In genomic region chr14:111672942-111673341, GRCm38 (mm10) we compare ENCODE assay signal across 19 mouse cellular contexts. TPM values are rescaled to one million over a fixed set of nuclear protein-coding genes. Genes with fewer than 3 reads are reported as not detected.
DNase-seq lines count a peak whose midpoint lies in the region; ATAC-seq and TF ChIP-seq lines count a peak whose summit lies in the region.
"Had no signal": no experiment of that assay in that cellular context is flagged by ENCODE, and none has a peak within 500 bp of the region (broad histone marks: within the 10 kb centered on the region; RNA-seq: fewer than 3 reads in every experiment).

No protein-coding gene starts in this region.

- no peak for DNase-seq in frontal cortex, postnatal 14 days (ENCODE audit: low spot score in 2 of 2)
- DNase-seq in left cerebral cortex, adult 2 months (ENCODE audit: extremely low spot score in 1 of 2, low spot score in 2 of 2), result no peak
- no peak for DNase-seq in left cerebral cortex, postnatal 4 days
- DNase-seq in MEL (ENCODE audit: low read depth, low spot score), result peak; percentile 18
- DNase-seq in embryo, embryonic 9.5 days (ENCODE audit: extremely low spot score), result peak; percentile 2
- no peak for DNase-seq in right cerebral cortex, postnatal 25 days
- DNase-seq: gastrocnemius, postnatal 36 days; kidney, postnatal 25 days; layer of hippocampus, postnatal 36 days; lung, postnatal 4 days; right cerebral cortex, postnatal 14 days; thymus, adult 2 months had no signal

- ATAC-seq in frontal cortex, adult (ENCODE audit: low TSS enrichment), result peak; percentile 26; the same call in 1 of the 2 replicates
- ATAC-seq: CD4-positive, CD25-positive, alpha-beta regulatory T cell, adult 4 months; Patski had no signal

- H3K4me1 ChIP-seq in MEL (ENCODE audit: control insufficient read depth in 1 of 2, insufficient read depth in 2 of 2, low read length in 2 of 2), result no peaks in the 10 kb centered on the region

- TF ChIP-seq POLR2A in MEL (IDR thresholded peaks at IDR 0.05; ENCODE audit: control insufficient read depth in 1 of 2, insufficient read depth in 1 of 2, low read depth in 1 of 2, low read length in 2 of 2, poor library complexity in 1 of 2), result no peak

- peak overlapping the region; percentile 50; the same call in 1 of the 2 replicates for H3K27ac ChIP-seq in left cerebral cortex, adult 2 months
- H3K27ac ChIP-seq in MEL (ENCODE audit: control insufficient read depth, low read depth, low read length), result no peak overlapping the region
- H3K27ac ChIP-seq: heart, embryonic 13.5 days; limb, embryonic 12.5 days; liver, embryonic 15.5 days; neural tube, embryonic 13.5 days had no signal

- no peak for TF ChIP-seq EP300 in MEL (IDR thresholded peaks at IDR 0.05; ENCODE audit: low read depth in 1 of 2, low read length in 2 of 2)

- TF ChIP-seq CTCF in left cerebral cortex, adult 2 months (IDR thresholded peaks at IDR 0.05), result peak; percentile 72
- peak in 2 of 3 experiments; percentile 2 to 52; a peak in 2 of 6 replicates for TF ChIP-seq CTCF in MEL (IDR thresholded peaks at IDR 0.05 in 2 of 3, conservative IDR thresholded peaks at IDR 0.05 in 1 of 3; ENCODE audit: control insufficient read depth in 1 of 3, insufficient read depth in 1 of 3, low read depth in 2 of 3, low read length in 3 of 3, poor library complexity in 1 of 3, severe bottlenecking in 1 of 3)

- no peaks in the 10 kb centered on the region for H3K79me2 ChIP-seq in MEL (ENCODE audit: control insufficient read depth, insufficient read depth, low read length, poor library complexity)

- intact Hi-C loops in left cerebral cortex, adult 2 months (cut with DNase I), result loop anchor here (1.0 to 10.0 kb wide), 6 partner anchors 90 to 1222 kb away; no protein-coding TSS in a partner anchor
- intact Hi-C loops in left cerebral cortex, postnatal 4 days (cut with DNase I), result loop anchor here (2.0 to 10.0 kb wide), 3 partner anchors 522 to 1798 kb away; no protein-coding TSS in a partner anchor

- H3K36me3 ChIP-seq in MEL (ENCODE audit: control insufficient read depth in 1 of 2, insufficient read depth in 2 of 2, low read length in 2 of 2), result no peaks in the 10 kb centered on the region
- H3K36me3 ChIP-seq: heart, embryonic 13.5 days; limb, embryonic 12.5 days; liver, embryonic 15.5 days; neural tube, embryonic 13.5 days had no signal

- H3K9ac ChIP-seq in MEL (ENCODE audit: control insufficient read depth, low read depth, low read length, poor library complexity, severe bottlenecking), result no peak overlapping the region
- H3K9ac ChIP-seq: heart, embryonic 13.5 days; limb, embryonic 12.5 days; liver, embryonic 15.5 days; neural tube, embryonic 13.5 days had no signal

- H3K4me3 ChIP-seq in left cerebral cortex, adult 2 months, result peak overlapping the region; percentile 87
- no peak overlapping the region for H3K4me3 ChIP-seq in MEL (ENCODE audit: control insufficient read depth in 1 of 2, insufficient read depth in 1 of 2, low read depth in 2 of 2, low read length in 2 of 2)
- H3K4me3 ChIP-seq: heart, embryonic 13.5 days; limb, embryonic 12.5 days; liver, embryonic 15.5 days; neural tube, embryonic 13.5 days had no signal

- H3K9me3 ChIP-seq in MEL (replicated peaks; ENCODE audit: insufficient read depth, low read length), result no peaks in the 10 kb centered on the region
- H3K9me3 ChIP-seq: heart, embryonic 13.5 days; limb, embryonic 12.5 days; liver, embryonic 15.5 days; neural tube, embryonic 13.5 days had no signal

- no peaks in the 10 kb centered on the region for H3K27me3 ChIP-seq in MEL (ENCODE audit: control insufficient read depth in 1 of 2, insufficient read depth in 2 of 2, low read length in 2 of 2)
- H3K27me3 ChIP-seq: neural tube, embryonic 13.5 days had no signal

- peak; percentile 62 for TF ChIP-seq RAD21 in MEL (IDR thresholded peaks at IDR 0.05; ENCODE audit: low read depth, low read length)

TF ChIP-seq in MEL, 35 proteins besides CTCF, POLR2A, EP300 and RAD21:
- TF ChIP-seq SMC3 (IDR thresholded peaks at IDR 0.05; ENCODE audit: low read depth, low read length), result peak; percentile 64
- no peak for TF ChIP-seq ZNF384 (IDR thresholded peaks at IDR 0.05; ENCODE audit: low read depth, low read length)
- TF ChIP-seq ZC3H11A (IDR thresholded peaks at IDR 0.05; ENCODE audit: low read depth, low read length), result peak; percentile 36

RNA-seq across cellular contexts. Expression of gene Slitrk5, which starts 2.0 kb away (rescaled TPM):
- 10 to 100 TPM; 73.7 to 87.0 TPM for total RNA-seq in left cerebral cortex, adult 2 months (2021)
- 10 to 100 TPM; 88.7 to 92.8 TPM for total RNA-seq in left cerebral cortex, postnatal 4 days (2021)
- not detected in 2 replicates for total RNA-seq in MEL (2012; rRNA removed)
- not detected for polyA plus RNA-seq in MEL (2012; ENCODE audit: insufficient read depth in 1 of 2, insufficient read length in 2 of 2, low read depth in 1 of 2, low replicate concordance in 2 of 2, missing spikeins in 1 of 2)
- polyA plus RNA-seq: CD4-positive, CD25-positive, alpha-beta regulatory T cell, adult 4 months; liver, embryonic 15.5 days; Patski had no signal

Comparison
In these comparisons a context has a peak if more than half of its experiments do, and no peak if none do; other contexts are left out.
1. DNase-seq: peak in MEL (single experiment) and embryo, embryonic 9.5 days (single experiment); none in frontal cortex, postnatal 14 days (0 of 2), left cerebral cortex, adult 2 months (0 of 2), left cerebral cortex, postnatal 4 days (single experiment) and right cerebral cortex, postnatal 25 days (single experiment).
2. RNA of gene Slitrk5, which starts 2.0 kb away (total RNA-seq): 88.7 to 92.8 TPM in left cerebral cortex, postnatal 4 days and 73.7 to 87.0 TPM in left cerebral cortex, adult 2 months; not detected in MEL; every median in the first group is over 10 times any median in the second.